Mouse (Mus musculus) lung, adult 2 months (tissue): ENCODE measurements around the gene B830017H08Rik. TPM values are rescaled to one million over a fixed set of nuclear protein-coding genes. Genes with fewer than 3 reads are reported as not detected.

Source experiments
- DNase-seq: peaks from one replicate; pipeline ENCODE4 v3.0.0; 2022
- H3K4me1 ChIP-seq: fragments of 200-500 bp; 2 replicates; pipeline ENCODE4 v1.6.1; 2011; ENCODE audit warnings: low read length; ENCODE audit not compliant: control insufficient read depth, insufficient read depth
- H3K4me3 ChIP-seq: fragments of 200-500 bp; replicated peaks from 2 replicates; pipeline ENCODE3; 2011; ENCODE audit warnings: low read depth, mild to moderate bottlenecking, control low read depth, low read length; ENCODE audit errors: extremely low read depth
- CTCF ChIP-seq: fragments of 200-500 bp; IDR thresholded peaks from 2 replicates; pipeline ENCODE4 v1.5.1; 2011; ENCODE audit warnings: mild to moderate bottlenecking, low read length, control low read depth; ENCODE audit not compliant: insufficient read depth
- POLR2A ChIP-seq: fragments of 200-500 bp; IDR thresholded peaks from 2 replicates; pipeline ENCODE4 v1.6.1; 2011; ENCODE audit warnings: low read depth, mild to moderate bottlenecking, control low read depth, low read length, borderline replicate concordance; ENCODE audit errors: extremely low read depth
- WGBS: fragments of 180-500 bp; shearing (Covaris S2); methylation state at CpG from one replicate; pipeline ENCODE4 v1.1.7; 2018; 5-methylcytosine and 5-hydroxymethylcytosine counted together
- polyA plus RNA-seq: library from polyadenylated mRNA; depleted of rRNA; stranded (reverse); fragments of >200 nt; gene quantifications from 2 replicates; pipeline ENCODE4 v1.2.3, GENCODE M21; 2012; rRNA removed

Gene B830017H08Rik
- polyA plus RNA-seq = 0.08 and 0.10 TPM in 2 replicates

GRCm38 (mm10) chr16:17832821-17833220 lies at the start of gene B830017H08Rik:
TSS of gene B830017H08Rik (plus strand) at chr16:17833121.
- TF ChIP-seq CTCF (no peak), POLR2A (no peak)
- no peak within 1 kb of the TSS for H3K4me3 ChIP-seq
- no peaks in the 10 kb centered on the region for H3K4me1 ChIP-seq
- DNase-seq = no peak
- 31% methylated on average over 7 of the region's 7 CpGs for WGBS

GRCm38 (mm10) chr16:17785337-17785736 lies 47.6 kb upstream of the B830017H08Rik start:
- WGBS = 44% methylated on average over 3 of the region's 3 CpGs
- DNase-seq = no peak
- Histone ChIP-seq H3K4me1 (no peaks in the 10 kb centered on the region), H3K4me3 (no peak overlapping the region)
- no peak for TF ChIP-seq POLR2A
- TF ChIP-seq CTCF = peak; percentile 24; the same call in 1 of the 2 replicates

- peaks cover 14% of the 10 kb centered on the region for H3K4me1 ChIP-seq
- WGBS = 86% methylated on average over 3 of the region's 3 CpGs
- no peak overlapping the region for H3K4me3 ChIP-seq
- DNase-seq = no peak
- TF ChIP-seq CTCF (no peak), POLR2A (no peak)
Measured at GRCm38 (mm10) chr16:17792728-17793127, 40.2 kb upstream of the B830017H08Rik start.

- H3K4me1 ChIP-seq = peaks cover 14% of the 10 kb centered on the region
- TF ChIP-seq POLR2A (no peak), CTCF (no peak)
- DNase-seq = no peak
- no peak overlapping the region for H3K4me3 ChIP-seq
- WGBS = 85% methylated on average over 4 of the region's 4 CpGs
Measured at GRCm38 (mm10) chr16:17794047-17794446, 38.9 kb upstream of the B830017H08Rik start.

GRCm38 (mm10) chr16:17795643-17796042 lies 37.3 kb upstream of the B830017H08Rik start:
- no peak for TF ChIP-seq CTCF
- no peak for TF ChIP-seq POLR2A
- 71% methylated on average over 5 of the region's 5 CpGs for WGBS

GRCm38 (mm10) chr16:17796519-17796918 lies 36.4 kb upstream of the B830017H08Rik start:
- TF ChIP-seq POLR2A = no peak
- TF ChIP-seq CTCF = no peak
- peak overlapping the region; percentile 37 for H3K4me3 ChIP-seq
- H3K4me1 ChIP-seq = peaks cover 14% of the 10 kb centered on the region
- DNase-seq = no peak

More at GRCm38 (mm10) chr16:17795643-17796042, 37.3 kb upstream of the B830017H08Rik start:
- Histone ChIP-seq H3K4me1 (peaks cover 14% of the 10 kb centered on the region), H3K4me3 (no peak overlapping the region)
- peak; percentile 54 for DNase-seq

- H3K4me3 ChIP-seq = peak within 1 kb of the TSS; percentile 71
- peaks cover 15% of the 10 kb centered on the region for H3K4me1 ChIP-seq
- peak; percentile 66 for DNase-seq
- no peak for TF ChIP-seq POLR2A
- TF ChIP-seq CTCF = no peak
- 2% methylated on average over 77 of the region's 81 CpGs for WGBS
Measured at GRCm38 (mm10) chr16:17796971-17797811, 35.7 kb upstream of the B830017H08Rik start, which contains the start of gene Scarf2. TSS of gene Scarf2 (plus strand) at chr16:17797282.

GRCm38 (mm10) chr16:17797812-17798311 lies 35.1 kb upstream of the B830017H08Rik start:
- no peak for TF ChIP-seq CTCF
- TF ChIP-seq POLR2A = no peak
- WGBS = 10% methylated on average over 29 of the region's 29 CpGs
- peak overlapping the region; percentile 71 for H3K4me3 ChIP-seq
- H3K4me1 ChIP-seq = peaks cover 20% of the 10 kb centered on the region
- DNase-seq = peak; percentile 54

GRCm38 (mm10) chr16:17798321-17799180 lies 34.4 kb upstream of the B830017H08Rik start:
- 11% methylated on average over 44 of the region's 45 CpGs for WGBS
- H3K4me1 ChIP-seq = peaks cover 26% of the 10 kb centered on the region
- DNase-seq = peak; percentile 51

More at GRCm38 (mm10) chr16:17798321-17799180, 34.4 kb upstream of the B830017H08Rik start:
- no peak for TF ChIP-seq CTCF
- TF ChIP-seq POLR2A = no peak
- peak overlapping the region; percentile 71 for H3K4me3 ChIP-seq
